Mouse (Mus musculus) brain, embryonic 14.5 days (tissue): ENCODE measurements around the gene Pde10a. TPM values are rescaled to one million over a fixed set of nuclear protein-coding genes. Genes with fewer than 3 reads are reported as not detected.

Experiments used
- DNase-seq: peaks from one replicate; pipeline ENCODE4 v3.0.0-alpha.2; 2011; ENCODE audit warnings: low read depth
- CTCF ChIP-seq: fragments of 200-500 bp; IDR thresholded peaks from 2 replicates; pipeline ENCODE4 v1.5.1; 2012; ENCODE audit warnings: inconsistent platforms, mild to moderate bottlenecking, moderate library complexity, borderline replicate concordance; ENCODE audit not compliant: insufficient read depth, insufficient read length; ENCODE audit errors: extremely low read depth
- POLR2A ChIP-seq: fragments of 200-500 bp; IDR thresholded peaks from 2 replicates; pipeline ENCODE4 v1.6.1; 2012; ENCODE audit warnings: mild to moderate bottlenecking, inconsistent platforms, borderline replicate concordance; ENCODE audit not compliant: poor library complexity, insufficient read depth, insufficient read length, severe bottlenecking; ENCODE audit errors: extremely low read depth
- polyA plus RNA-seq: library from polyadenylated mRNA; depleted of rRNA; stranded (reverse); fragments of >200 nt; gene quantifications from 2 replicates; pipeline ENCODE4 v1.2.3, GENCODE M21; 2012; rRNA removed

Gene Pde10a
- polyA plus RNA-seq = 33.0 and 33.4 TPM in 2 replicates

DNA sequence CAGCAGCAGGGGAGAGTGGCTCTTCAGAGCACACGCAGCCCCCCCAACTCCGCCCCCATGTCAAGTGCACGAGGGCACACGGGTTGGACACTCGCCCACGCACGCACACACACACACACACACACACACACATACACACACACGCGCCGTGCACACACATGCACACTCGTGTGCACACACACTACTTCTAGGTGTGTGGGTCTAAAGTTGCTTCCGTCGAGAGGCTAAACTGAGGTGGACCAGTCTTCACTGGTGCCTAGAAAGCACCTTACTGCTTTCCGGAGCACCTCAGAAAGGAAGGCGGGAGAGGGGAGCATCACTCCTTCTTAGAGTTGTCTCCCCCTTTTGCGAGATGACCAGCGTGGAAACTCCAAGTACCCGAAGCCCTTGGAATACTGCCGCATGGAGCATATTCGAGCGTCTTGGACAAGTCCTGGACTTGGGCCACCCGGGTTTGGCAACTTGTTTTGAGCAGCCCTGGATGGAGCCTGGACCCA is at the start of gene Pde10a:
Gene Pde10a (plus strand): TSS at position 148 of the 497 bp plus-strand sequence.
- TF ChIP-seq POLR2A (no peak), CTCF (no peak)
- peak; percentile 55 for DNase-seq

DNA sequence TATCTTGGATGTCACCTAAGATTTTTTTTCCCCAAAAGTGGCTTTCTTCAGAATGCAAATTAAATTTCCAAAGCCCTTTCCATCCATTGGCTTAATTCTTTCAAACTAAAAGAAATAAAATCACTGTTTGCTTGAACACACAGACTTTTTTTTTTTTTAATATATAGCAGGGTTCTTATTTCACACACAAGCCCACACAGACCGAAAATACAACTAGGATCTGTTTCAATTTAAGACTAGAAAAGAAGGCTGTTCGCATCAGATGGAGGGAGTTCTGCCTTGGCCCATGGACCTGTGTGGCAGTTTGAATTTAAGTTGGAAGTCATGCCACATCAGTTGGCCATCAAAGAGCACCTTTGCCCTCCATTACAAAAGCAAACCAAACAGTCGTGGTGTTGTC is 46.6 kb upstream of the Pde10a start:
- no peak for TF ChIP-seq POLR2A
- TF ChIP-seq CTCF = no peak
- no peak for DNase-seq

DNA sequence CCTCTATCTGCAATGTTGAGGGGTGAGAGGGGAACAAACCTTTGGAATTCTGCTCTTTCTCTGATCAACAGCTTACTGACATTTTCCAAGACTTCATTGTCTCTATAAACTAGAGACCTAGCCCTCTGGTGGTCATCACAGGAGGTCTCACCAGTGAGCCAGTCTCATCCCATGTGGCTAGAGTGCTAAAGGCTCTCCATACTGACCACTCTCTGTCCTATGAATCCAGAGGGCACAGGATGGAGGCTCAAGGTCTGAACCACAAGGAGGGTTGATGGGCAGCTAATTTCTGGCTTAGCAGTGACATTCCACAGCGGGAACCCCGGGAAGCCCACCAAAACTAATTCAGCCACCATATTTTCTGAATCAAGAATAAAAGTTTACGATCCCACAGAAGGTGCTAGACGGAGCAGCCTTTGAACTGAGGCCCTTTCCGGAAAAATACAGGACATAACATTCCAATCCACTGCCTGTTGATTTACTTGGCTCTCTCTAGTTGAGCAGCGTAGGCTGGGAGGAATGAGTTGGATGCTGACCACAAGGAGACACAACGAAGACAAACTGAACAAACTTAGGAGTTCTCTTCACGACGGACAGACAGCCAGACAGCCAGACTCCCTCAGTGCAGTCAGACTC is 45.6 kb upstream of the Pde10a start:
- TF ChIP-seq POLR2A (no peak), CTCF (no peak)
- DNase-seq = no peak

GRCm38 (mm10) chr17:8481797-8482196 is 43.4 kb upstream of the Pde10a start:
- no peak for DNase-seq
- TF ChIP-seq CTCF (no peak), POLR2A (no peak)

DNA sequence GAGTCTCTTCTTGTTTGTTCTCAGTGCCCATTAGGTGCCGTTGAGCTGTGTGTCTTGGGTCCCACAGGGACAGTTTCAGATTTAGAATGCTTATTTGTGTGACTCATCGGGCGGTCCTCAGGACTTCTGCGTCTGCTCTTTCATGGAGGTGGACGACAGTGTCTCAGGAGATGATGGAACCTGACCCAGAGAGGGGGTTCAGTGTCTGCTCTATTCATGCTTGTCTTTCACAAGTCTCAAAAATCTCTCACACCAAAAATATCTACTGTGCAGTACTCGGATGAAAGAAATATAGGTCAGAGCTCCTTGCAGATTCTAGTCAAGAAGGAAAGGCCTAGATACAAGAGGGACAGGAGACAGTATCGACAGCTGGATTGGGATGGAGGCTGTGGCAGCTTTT is 42.3 kb upstream of the Pde10a start:
- TF ChIP-seq POLR2A (no peak), CTCF (no peak)
- DNase-seq = no peak

- no peak for DNase-seq
- TF ChIP-seq CTCF (no peak), POLR2A (no peak)
Measured at GRCm38 (mm10) chr17:8484246-8484645, 40.9 kb upstream of the Pde10a start.

- no peak for DNase-seq
- TF ChIP-seq CTCF (no peak), POLR2A (no peak)
Measured at GRCm38 (mm10) chr17:8485146-8485545, 40.0 kb upstream of the Pde10a start.

DNA sequence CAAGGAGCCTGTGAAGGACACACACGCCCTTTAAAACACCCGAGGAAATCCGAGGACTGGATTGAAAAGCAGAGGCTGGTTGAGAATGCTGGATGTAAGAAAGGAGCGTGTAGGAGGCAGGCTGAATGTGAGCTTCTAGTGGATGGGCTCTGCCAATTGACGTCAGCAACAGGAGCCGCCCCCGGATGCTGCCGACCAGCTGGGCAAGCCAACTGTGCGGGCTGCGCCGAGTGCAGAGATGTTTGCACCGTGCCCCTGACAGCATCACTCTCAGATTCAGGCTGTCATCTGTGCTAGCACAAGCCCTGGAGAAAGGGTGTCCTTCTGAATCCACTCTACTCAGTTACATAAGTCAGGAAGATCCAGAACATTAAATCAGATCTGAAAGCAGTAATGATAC is 37.3 kb upstream of the Pde10a start:
- peak; percentile 70 for DNase-seq
- no peak for TF ChIP-seq POLR2A
- TF ChIP-seq CTCF = no peak

DNA sequence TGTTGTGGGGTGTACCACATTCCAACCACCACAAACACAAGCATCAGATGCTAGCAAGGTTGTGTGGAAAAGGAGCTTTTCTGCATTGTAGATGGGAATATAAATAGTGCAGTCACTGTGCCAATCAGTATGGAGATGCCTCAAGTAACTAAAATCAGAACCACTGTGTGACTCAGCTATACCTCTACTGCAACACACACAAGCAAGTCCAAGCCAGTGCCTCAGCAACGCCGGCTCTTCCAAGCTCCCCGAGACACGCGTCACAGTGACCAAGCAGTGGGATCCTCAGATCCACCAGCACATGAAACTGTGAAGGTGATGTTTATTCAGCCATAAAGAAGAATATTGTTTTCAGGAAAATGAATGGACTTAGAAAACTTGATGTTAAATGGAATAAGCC is 34.2 kb upstream of the Pde10a start:
- DNase-seq = no peak
- no peak for TF ChIP-seq CTCF
- TF ChIP-seq POLR2A = no peak

GRCm38 (mm10) chr17:8493461-8493860 is 31.7 kb upstream of the Pde10a start:
- no peak for TF ChIP-seq CTCF
- TF ChIP-seq POLR2A = no peak
- no peak for DNase-seq

DNA sequence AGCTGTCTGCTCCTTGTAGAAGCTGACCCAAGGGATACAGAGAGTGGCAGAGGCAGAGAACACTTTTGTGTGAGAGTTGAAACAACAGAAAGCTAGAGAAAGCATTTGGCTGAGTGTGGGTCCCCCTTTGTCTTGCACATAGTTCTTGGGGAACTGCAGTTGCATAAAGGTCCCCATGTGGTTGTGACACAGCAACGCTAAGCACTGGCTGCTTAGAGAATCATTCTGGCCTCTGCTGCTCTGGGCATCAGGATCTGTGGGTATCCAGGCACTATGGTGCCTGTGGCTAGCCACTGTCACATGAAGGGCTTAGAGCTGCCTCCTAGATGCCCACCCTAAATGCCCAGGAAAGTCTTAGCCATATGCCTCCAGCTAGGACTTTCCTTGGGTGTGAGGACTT is 27.0 kb upstream of the Pde10a start:
- no peak for DNase-seq
- TF ChIP-seq POLR2A = no peak
- no peak for TF ChIP-seq CTCF

GRCm38 (mm10) chr17:8498655-8499054 is 26.5 kb upstream of the Pde10a start:
- DNase-seq = no peak
- TF ChIP-seq POLR2A (no peak), CTCF (no peak)
